Mouse (Mus musculus): Measurements from ENCODE around the gene Ccdc47. TPM values are rescaled to one million over a fixed set of nuclear protein-coding genes. Genes with fewer than 3 reads are reported as not detected.
A peak's percentile ranks its signal among the peaks of the same experiment; 100 is the strongest.

Gene Ccdc47
- 73.3 and 76.0 TPM in 2 replicates for polyA plus RNA-seq (2014; fragmentation: Nextera tagmentation; extraction: Ambion mirVana)

- ATAC-seq (replicated peaks; ENCODE audit: low FRiP score) = peak; percentile 94
These were observed at the start of gene Ccdc47 for GRCm38 (mm10) chr11:106215927-106216729. Ccdc47 (minus strand) TSS chr11:106216344.

DNA sequence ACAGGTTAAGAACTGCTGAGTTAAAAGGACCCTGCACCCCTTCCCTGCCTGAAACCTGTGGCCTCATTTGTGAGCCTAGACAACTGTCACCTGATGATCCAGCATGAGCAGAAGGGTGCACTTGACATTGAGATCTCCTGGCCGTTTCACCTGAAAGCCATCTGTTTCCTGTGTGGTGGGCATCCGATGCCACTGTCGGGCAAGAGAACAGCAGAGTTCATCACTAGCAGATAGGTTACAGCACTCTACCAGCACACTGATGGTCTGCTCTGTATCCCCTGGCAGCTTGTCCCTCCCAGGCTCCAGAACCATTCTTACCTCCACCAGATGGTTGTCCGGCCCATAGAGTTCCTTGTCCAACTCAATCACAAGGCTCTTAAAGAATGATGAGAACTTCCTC lies 49.4 kb upstream of the Ccdc47 start:
- Histone ChIP-seq H3K4me3 (ENCODE audit: low read depth, low read length) (no peak overlapping the region), H3K27me3 (replicated peaks; ENCODE audit: control insufficient read depth, insufficient read depth, low read length) (no peaks in the 10 kb centered on the region), H3K9me3 (ENCODE audit: control insufficient read depth, low read length) (no peaks in the 10 kb centered on the region), H3K27ac (ENCODE audit: low read depth, low read length) (no peak overlapping the region), H3K36me3 (ENCODE audit: control insufficient read depth, insufficient read depth, low read length) (peaks cover 68% of the 10 kb centered on the region), H3K4me1 (replicated peaks; ENCODE audit: control insufficient read depth, insufficient read depth, low read length) (peaks cover 26% of the 10 kb centered on the region), H3K9ac (ENCODE audit: low read depth, low read length) (no peak overlapping the region), H3K4me2 (no peak overlapping the region)
- DNase-seq (ENCODE audit: low spot score) (no peak), ATAC-seq (replicated peaks; ENCODE audit: low FRiP score) (no peak)
- 87% methylated on average over 4 of the region's 4 CpGs for WGBS

More at GRCm38 (mm10) chr11:106215927-106216729, at the start of gene Ccdc47:
- DNase-seq (ENCODE audit: low spot score) = no peak
- no peaks in the 10 kb centered on the region for H3K27me3 ChIP-seq (replicated peaks; ENCODE audit: control insufficient read depth, insufficient read depth, low read length)
- H3K4me3 ChIP-seq (ENCODE audit: low read depth, low read length) = peak within 1 kb of the TSS; percentile 76
- peak within 1 kb of the TSS; percentile 97 for H3K27ac ChIP-seq (ENCODE audit: low read depth, low read length)
- H3K36me3 ChIP-seq (ENCODE audit: control insufficient read depth, insufficient read depth, low read length) = peaks cover 10% of the 10 kb centered on the region
- no peaks in the 10 kb centered on the region for H3K9me3 ChIP-seq (ENCODE audit: control insufficient read depth, low read length)
- peak within 1 kb of the TSS; percentile 78 for H3K9ac ChIP-seq (ENCODE audit: low read depth, low read length)
- peaks cover 16% of the 10 kb centered on the region for H3K4me1 ChIP-seq (replicated peaks; ENCODE audit: control insufficient read depth, insufficient read depth, low read length)
- peak within 1 kb of the TSS; percentile 92 for H3K4me2 ChIP-seq
- WGBS = under 1% methylated on average over 46 of the region's 46 CpGs

GRCm38 (mm10) chr11:106264988-106265387 lies 48.8 kb upstream of the Ccdc47 start:
- Histone ChIP-seq H3K4me1 (replicated peaks; ENCODE audit: control insufficient read depth, insufficient read depth, low read length) (peaks cover 22% of the 10 kb centered on the region), H3K4me3 (ENCODE audit: low read depth, low read length) (no peak overlapping the region), H3K27me3 (replicated peaks; ENCODE audit: control insufficient read depth, insufficient read depth, low read length) (no peaks in the 10 kb centered on the region), H3K36me3 (ENCODE audit: control insufficient read depth, insufficient read depth, low read length) (peaks cover 68% of the 10 kb centered on the region), H3K9ac (ENCODE audit: low read depth, low read length) (no peak overlapping the region), H3K4me2 (no peak overlapping the region), H3K9me3 (ENCODE audit: control insufficient read depth, low read length) (no peaks in the 10 kb centered on the region), H3K27ac (ENCODE audit: low read depth, low read length) (no peak overlapping the region)
- DNase-seq (ENCODE audit: low spot score) = no peak
- no peak for ATAC-seq (replicated peaks; ENCODE audit: low FRiP score)
- WGBS = 91% methylated on average over 15 of the region's 15 CpGs

- H3K36me3 ChIP-seq (ENCODE audit: control insufficient read depth, insufficient read depth, low read length) = peaks cover 72% of the 10 kb centered on the region
- no peaks in the 10 kb centered on the region for H3K27me3 ChIP-seq (replicated peaks; ENCODE audit: control insufficient read depth, insufficient read depth, low read length)
- no peak overlapping the region for H3K9ac ChIP-seq (ENCODE audit: low read depth, low read length)
- no peaks in the 10 kb centered on the region for H3K9me3 ChIP-seq (ENCODE audit: control insufficient read depth, low read length)
- no peak for DNase-seq (ENCODE audit: low spot score)
- no peak overlapping the region for H3K27ac ChIP-seq (ENCODE audit: low read depth, low read length)
- WGBS = 87% methylated on average over 9 of the region's 9 CpGs
- peaks cover 18% of the 10 kb centered on the region for H3K4me1 ChIP-seq (replicated peaks; ENCODE audit: control insufficient read depth, insufficient read depth, low read length)
- no peak overlapping the region for H3K4me2 ChIP-seq
- H3K4me3 ChIP-seq (ENCODE audit: low read depth, low read length) = no peak overlapping the region
- ATAC-seq (replicated peaks; ENCODE audit: low FRiP score) = no peak
These were observed 47.8 kb upstream of the Ccdc47 start for GRCm38 (mm10) chr11:106263963-106264362.

DNA sequence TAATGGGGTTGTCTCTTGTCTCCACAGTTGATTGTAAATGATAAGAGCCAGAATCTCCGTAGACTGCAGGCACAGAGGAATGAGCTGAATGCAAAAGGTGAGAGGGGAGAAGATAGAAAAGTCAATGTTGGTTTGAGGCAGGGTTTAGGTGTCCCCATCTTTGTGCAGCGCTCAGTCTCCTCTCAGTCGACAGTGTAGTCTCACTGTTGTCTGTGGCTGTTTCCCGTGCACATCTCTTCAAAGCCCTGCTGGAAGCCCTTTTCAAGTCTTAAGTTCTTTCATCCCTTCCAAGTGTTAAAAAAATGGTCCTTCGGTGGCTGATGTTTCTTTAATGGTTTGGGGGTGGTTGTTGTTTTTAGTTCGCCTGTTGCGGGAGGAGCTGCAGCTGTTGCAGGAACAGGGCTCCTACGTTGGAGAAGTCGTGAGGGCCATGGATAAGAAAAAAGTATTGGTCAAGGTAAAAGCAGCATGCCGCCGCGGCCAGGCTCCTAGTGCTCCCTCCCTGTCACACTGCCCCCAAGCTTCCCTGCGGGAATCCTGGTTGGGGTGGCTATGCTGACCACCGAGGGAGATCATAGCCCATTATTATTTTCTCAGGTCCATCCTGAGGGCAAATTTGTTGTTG lies 44.8 kb upstream of the Ccdc47 start:
- H3K36me3 ChIP-seq (ENCODE audit: control insufficient read depth, insufficient read depth, low read length) = peaks cover 65% of the 10 kb centered on the region
- H3K9ac ChIP-seq (ENCODE audit: low read depth, low read length) = no peak overlapping the region
- H3K9me3 ChIP-seq (ENCODE audit: control insufficient read depth, low read length) = no peaks in the 10 kb centered on the region
- 85% methylated on average over 14 of the region's 14 CpGs for WGBS
- no peak overlapping the region for H3K27ac ChIP-seq (ENCODE audit: low read depth, low read length)
- no peak overlapping the region for H3K4me3 ChIP-seq (ENCODE audit: low read depth, low read length)
- DNase-seq (ENCODE audit: low spot score) = no peak
- H3K27me3 ChIP-seq (replicated peaks; ENCODE audit: control insufficient read depth, insufficient read depth, low read length) = no peaks in the 10 kb centered on the region
- peaks cover 8% of the 10 kb centered on the region for H3K4me1 ChIP-seq (replicated peaks; ENCODE audit: control insufficient read depth, insufficient read depth, low read length)
- no peak overlapping the region for H3K4me2 ChIP-seq
- no peak for ATAC-seq (replicated peaks; ENCODE audit: low FRiP score)

DNA sequence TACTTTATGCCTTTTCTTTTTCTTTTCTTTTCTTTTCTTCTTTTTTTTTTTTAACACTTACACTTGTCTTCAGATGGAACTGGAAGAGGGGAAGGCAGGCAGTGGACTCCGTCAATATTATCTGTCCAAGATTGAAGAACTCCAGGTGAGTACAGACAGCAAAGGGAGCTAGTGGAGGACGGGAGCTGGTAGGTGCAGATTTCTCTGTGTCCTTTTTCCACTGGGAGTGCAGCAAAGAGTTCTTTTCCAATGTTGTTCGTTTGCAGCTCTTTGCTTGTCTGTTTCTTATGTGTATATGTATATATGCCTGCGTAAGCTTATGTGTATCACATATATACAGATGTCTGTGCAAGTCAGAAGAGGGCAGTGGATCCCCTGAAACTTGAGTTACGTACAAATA lies 40.6 kb upstream of the Ccdc47 start:
- Histone ChIP-seq H3K36me3 (ENCODE audit: control insufficient read depth, insufficient read depth, low read length) (peaks cover 47% of the 10 kb centered on the region), H3K4me3 (ENCODE audit: low read depth, low read length) (peak overlapping the region; percentile 92), H3K4me2 (peak overlapping the region; percentile 93), H3K27ac (ENCODE audit: low read depth, low read length) (no peak overlapping the region), H3K9me3 (ENCODE audit: control insufficient read depth, low read length) (no peaks in the 10 kb centered on the region), H3K27me3 (replicated peaks; ENCODE audit: control insufficient read depth, insufficient read depth, low read length) (no peaks in the 10 kb centered on the region), H3K4me1 (replicated peaks; ENCODE audit: control insufficient read depth, insufficient read depth, low read length) (peaks cover 14% of the 10 kb centered on the region), H3K9ac (ENCODE audit: low read depth, low read length) (peak overlapping the region; percentile 90)
- WGBS = 54% methylated on average over 5 of the region's 5 CpGs
- ATAC-seq (replicated peaks; ENCODE audit: low FRiP score) = no peak
- DNase-seq (ENCODE audit: low spot score) = no peak

DNA sequence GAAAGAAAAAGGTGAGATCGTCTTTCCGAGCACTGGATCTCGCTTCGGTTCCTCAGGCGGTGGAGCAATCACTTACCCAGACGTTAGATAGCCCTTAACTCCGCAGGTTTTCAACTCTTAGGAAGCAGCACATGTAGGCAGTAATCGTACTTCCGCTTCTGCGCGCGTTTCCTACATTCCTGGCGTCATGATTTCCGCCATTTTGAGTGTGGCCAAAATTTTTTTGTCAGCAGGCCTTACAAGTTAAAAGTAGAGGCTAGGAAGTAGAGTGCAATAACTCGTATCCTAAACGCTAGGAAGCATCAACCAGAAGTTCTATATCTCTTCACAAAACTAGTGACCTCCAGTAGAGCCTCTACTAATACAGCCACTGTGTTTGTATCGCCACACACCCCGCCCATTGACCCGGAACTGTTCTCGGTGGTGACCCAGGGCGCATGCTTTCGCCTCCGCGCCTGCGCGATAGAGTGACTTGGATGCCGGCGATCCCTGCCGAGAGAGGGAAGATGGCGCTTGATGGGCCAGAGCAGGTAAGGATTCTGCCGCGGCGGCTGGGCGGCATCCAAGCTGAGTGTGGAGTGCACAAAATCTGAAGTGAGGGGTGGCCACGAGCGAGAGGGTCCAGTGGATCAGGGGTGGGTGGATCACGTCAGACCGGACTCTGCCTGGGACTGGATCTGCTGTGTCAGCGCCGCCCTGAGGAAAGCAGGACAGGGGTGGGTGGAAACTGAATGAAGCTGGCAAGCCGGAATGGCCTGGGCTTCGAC lies 39.7 kb upstream of the Ccdc47 start, which contains the start of the genes Ftsj3 and Psmc5:
Gene Ftsj3, minus strand, starts transcription at position 395 of the 767 bp plus-strand sequence.
Gene Psmc5, plus strand, starts transcription at position 470 of the 767 bp plus-strand sequence.
- H3K9ac ChIP-seq (ENCODE audit: low read depth, low read length) = peak within 1 kb of the TSS; percentile 90
- H3K27me3 ChIP-seq (replicated peaks; ENCODE audit: control insufficient read depth, insufficient read depth, low read length) = no peaks in the 10 kb centered on the region
- peak within 1 kb of the TSS; percentile 77 for H3K27ac ChIP-seq (ENCODE audit: low read depth, low read length)
- H3K9me3 ChIP-seq (ENCODE audit: control insufficient read depth, low read length) = no peaks in the 10 kb centered on the region
- WGBS = under 1% methylated on average over 42 of the region's 42 CpGs
- peak; percentile 97 for DNase-seq (ENCODE audit: low spot score)
- peak within 1 kb of the TSS; percentile 93 for H3K4me2 ChIP-seq
- peaks cover 48% of the 10 kb centered on the region for H3K36me3 ChIP-seq (ENCODE audit: control insufficient read depth, insufficient read depth, low read length)
- ATAC-seq (replicated peaks; ENCODE audit: low FRiP score) = peak; percentile 95
- peak within 1 kb of the TSS; percentile 92 for H3K4me3 ChIP-seq (ENCODE audit: low read depth, low read length)
- peaks cover 14% of the 10 kb centered on the region for H3K4me1 ChIP-seq (replicated peaks; ENCODE audit: control insufficient read depth, insufficient read depth, low read length)

GRCm38 (mm10) chr11:106255174-106255573 lies 39.0 kb upstream of the Ccdc47 start:
- ATAC-seq (replicated peaks; ENCODE audit: low FRiP score) (no peak), DNase-seq (ENCODE audit: low spot score) (no peak)
- H3K36me3 ChIP-seq (ENCODE audit: control insufficient read depth, insufficient read depth, low read length) = peaks cover 47% of the 10 kb centered on the region

More at GRCm38 (mm10) chr11:106255174-106255573, 39.0 kb upstream of the Ccdc47 start:
- H3K27ac ChIP-seq (ENCODE audit: low read depth, low read length) = 0 out of 2 replicates have a peak overlapping the region, but pooled peaks have one; percentile 43
- H3K9me3 ChIP-seq (ENCODE audit: control insufficient read depth, low read length) = no peaks in the 10 kb centered on the region
- peak overlapping the region; percentile 92 for H3K4me3 ChIP-seq (ENCODE audit: low read depth, low read length)
- H3K27me3 ChIP-seq (replicated peaks; ENCODE audit: control insufficient read depth, insufficient read depth, low read length) = no peaks in the 10 kb centered on the region
- H3K4me2 ChIP-seq = peak overlapping the region; percentile 93
- peaks cover 14% of the 10 kb centered on the region for H3K4me1 ChIP-seq (replicated peaks; ENCODE audit: control insufficient read depth, insufficient read depth, low read length)
- H3K9ac ChIP-seq (ENCODE audit: low read depth, low read length) = peak overlapping the region; percentile 90
- WGBS = 2% methylated on average over 22 of the region's 22 CpGs

Data from liver, embryonic 11.5 days (tissue).